Mouse (Mus musculus) layer of hippocampus, postnatal 10 days (tissue): Measurements from ENCODE around the gene Itgb5. TPM values are rescaled to one million over a fixed set of nuclear protein-coding genes. Genes with fewer than 3 reads are reported as not detected.
A peak's percentile ranks its signal among the peaks of the same experiment; 100 is the strongest.

ENCODE experiments used
- DNase-seq, 2 experiments: peaks; one replicate each; pipeline ENCODE4 v3.0.0; 2021; ENCODE audit warnings: low spot score in 2 of 2
- long read RNA-seq: library from polyadenylated mRNA; stranded (forward); transcript quantifications from one replicate; pipeline ENCODE4 v2.0.0, GENCODE M21; 2023
- total RNA-seq, 2 experiments: library from RNA; stranded (reverse); gene quantifications; 2 replicates each; pipeline ENCODE4 v1.2.3; 2021

The Itgb5 gene
- total RNA-seq: 10 to 100 TPM; 33.7 to 37.6 TPM
- long read RNA-seq, transcript Itgb5-202 (15 exons, 3,282 nt): major isoform, 14 of 24 reads
- long read RNA-seq, partial matches to known transcripts: 8 of 24 reads
- long read RNA-seq, other reads (novel, unspliced or antisense): 1 of 24 reads

GRCm38 (mm10) chr16:33829301-33829831, at the start of gene Itgb5:
Itgb5 (plus strand) TSS chr16:33829665.
- peak; percentile 56 to 63 for DNase-seq

- DNase-seq: no peak
Measured at GRCm38 (mm10) chr16:33781789-33782728, 47.4 kb upstream of the Itgb5 start.

DNA sequence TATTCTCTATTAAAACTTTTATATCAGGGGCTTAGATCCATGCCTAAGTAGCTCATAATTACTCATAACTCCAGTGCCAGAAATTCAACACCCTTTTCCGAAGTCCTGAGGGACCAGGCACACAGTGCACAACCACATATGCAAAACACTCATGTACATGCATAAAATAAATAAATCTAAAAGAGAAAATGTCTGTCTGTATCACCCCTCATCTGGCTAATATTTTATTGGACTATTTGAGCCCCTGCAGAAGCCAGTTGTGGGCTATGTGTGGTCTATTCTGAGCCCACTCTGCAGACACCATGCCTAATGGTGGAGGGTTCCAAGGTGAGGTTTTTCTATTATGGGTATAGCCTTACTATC, 46.8 kb upstream of the Itgb5 start:
- DNase-seq: no peak

GRCm38 (mm10) chr16:33784547-33784946, 44.9 kb upstream of the Itgb5 start:
- DNase-seq: no peak

DNA sequence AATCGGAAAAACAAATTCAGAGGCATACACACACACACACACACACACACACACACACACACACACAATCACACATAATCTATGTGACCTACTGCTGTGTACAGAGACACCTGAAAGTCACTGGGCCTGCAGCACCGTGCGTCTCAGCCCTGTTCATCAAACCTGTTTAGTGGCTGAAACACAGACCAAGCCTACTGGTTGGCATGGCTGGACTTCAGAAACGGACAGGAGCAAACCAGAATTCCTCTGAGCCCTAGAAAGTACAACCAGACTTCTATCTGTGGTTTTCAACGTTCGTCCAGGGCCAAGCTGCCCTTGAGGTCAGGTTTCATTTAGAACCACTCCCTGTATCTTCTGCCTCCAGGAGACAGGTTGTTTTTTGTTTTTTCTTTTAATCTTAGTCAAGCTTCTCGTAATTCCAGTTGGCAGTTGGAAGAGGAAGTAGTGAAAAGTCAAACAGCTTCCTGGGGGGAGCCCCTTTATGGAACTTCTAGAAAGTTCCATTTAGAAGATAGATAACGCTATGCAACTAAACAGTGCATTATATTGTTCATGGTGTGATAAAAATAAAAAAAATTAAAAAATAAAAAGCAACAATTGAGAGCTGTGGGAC, 44.3 kb upstream of the Itgb5 start:
- DNase-seq: no peak

DNA sequence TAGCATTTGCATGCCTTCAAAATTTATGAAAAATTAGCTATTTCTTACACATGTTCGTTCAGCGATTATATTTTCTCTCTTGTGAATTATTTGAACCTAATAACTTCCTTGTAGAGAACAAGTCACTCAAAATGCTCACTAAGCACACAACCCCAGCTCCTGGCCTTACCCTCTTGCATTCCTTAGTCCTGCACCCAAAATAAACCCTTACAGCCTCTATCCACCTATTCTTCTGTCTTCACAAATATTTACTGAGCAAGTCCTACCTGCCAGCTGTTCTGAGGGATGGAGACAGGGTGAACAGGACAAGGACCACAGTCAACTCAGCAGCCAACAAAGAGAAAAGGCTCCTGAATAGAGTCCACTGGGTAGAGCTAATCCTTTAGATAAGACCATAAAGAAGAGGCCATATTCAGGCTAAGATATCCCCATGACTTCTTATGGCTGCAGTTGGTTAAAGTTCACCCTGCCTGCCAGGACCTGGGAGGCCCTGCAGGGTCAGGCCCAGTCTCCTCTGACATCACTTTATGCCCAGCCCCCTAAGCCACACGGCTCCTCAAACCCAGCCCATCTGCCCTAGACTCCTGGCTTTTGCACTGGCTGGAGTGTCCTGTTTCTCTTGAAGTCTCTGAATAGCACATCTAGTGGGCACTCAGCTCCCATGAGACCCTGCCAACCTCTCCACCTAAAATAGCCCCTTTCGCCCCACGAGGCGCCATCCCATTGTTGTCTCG, 42.6 kb upstream of the Itgb5 start:
- no peak for DNase-seq

- no peak for DNase-seq
Measured at GRCm38 (mm10) chr16:33793846-33794791, 35.3 kb upstream of the Itgb5 start, which contains the start of gene Muc13. Muc13 (plus strand) TSS chr16:33794037.

- no peak for DNase-seq
Measured at GRCm38 (mm10) chr16:33795106-33795505, 34.4 kb upstream of the Itgb5 start.

- no peak for DNase-seq
Measured at GRCm38 (mm10) chr16:33795887-33796286, 33.6 kb upstream of the Itgb5 start.

DNA sequence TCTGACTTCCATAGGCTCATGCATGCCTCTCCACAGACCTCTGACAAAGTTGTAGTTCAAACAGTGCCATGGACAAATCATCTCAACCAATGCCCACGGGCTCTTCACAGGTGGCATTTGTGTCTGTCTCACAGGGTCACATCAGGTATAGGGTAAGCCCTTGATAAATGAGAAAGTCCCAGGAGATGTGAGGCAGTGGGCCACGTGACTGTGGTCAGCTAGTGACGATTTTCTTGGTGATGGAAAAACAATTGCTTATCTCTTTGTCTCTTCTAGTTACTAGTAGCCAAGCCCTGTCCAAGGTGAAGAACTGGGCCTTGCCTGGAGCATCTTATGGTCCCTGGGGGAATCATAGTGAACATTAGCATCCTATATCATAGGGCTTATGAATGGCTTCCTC, 32.7 kb upstream of the Itgb5 start:
- DNase-seq: no peak

DNA sequence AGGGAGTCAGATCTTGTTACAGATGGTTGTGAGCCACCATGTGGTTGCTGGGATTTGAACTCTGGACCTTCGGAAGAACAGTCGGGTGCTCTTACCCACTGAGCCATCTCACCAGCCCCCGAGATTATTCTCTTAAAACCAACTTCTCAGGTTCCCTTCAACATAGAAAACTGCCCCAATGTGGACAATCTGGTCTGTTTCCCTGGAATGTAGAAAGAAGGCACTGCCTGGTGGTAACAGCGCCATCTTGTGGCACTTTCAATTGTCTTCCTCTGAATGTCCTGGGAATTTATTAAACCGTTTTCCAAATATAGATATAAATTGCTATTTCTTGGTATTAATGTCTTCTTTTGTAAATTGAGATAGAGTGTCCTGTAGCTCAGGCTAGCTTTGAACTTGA, 31.6 kb upstream of the Itgb5 start:
- DNase-seq: peak; percentile 60 to 72

- DNase-seq: no peak
Measured at GRCm38 (mm10) chr16:33810002-33810401, 19.5 kb upstream of the Itgb5 start.

GRCm38 (mm10) chr16:33818413-33819165, 10.9 kb upstream of the Itgb5 start:
- no peak for DNase-seq

- peak; percentile 94 to 95 for DNase-seq
Measured at GRCm38 (mm10) chr16:33820269-33821178, 8.9 kb upstream of the Itgb5 start.

DNA sequence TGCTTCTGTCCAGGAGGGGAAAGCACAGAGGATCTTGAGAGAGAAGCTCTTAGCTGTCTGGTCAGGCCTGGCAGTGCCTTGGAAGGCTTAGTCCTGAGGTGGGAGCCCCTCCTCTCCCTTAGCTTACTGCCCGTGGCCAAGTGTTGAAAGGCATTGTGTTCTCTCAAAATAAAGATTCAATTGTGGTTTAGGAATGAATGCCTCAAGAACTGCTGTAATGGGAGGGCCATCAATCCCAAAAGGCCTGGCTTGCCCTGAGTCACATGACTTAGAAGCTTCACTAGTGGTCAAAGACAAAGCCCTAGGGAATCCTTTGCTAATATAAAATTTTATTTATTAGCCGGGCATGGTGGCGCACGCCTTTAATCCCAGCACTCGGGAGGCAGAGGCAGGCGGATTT, 4.9 kb upstream of the Itgb5 start:
- no peak for DNase-seq

DNA sequence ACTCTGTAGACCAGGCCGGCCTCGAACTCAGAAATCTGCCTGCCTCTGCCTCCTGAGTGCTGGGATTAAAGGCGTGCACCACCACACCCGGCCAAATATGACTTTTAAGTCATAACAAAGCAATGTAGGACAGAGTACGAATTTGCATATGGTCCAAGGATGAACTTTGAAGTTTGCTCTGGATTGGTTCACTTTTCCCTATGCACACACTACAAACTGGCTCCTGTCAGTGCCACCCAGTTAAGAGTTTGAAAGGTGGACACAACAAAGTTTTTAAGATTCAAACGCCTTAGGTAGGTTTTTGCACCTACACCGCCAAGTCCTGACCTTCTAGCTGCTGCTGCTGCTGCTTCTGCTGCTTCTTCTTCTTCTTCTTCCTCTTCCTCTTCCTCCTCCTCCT, 969 bp upstream of the Itgb5 start:
- DNase-seq: no peak

DNA sequence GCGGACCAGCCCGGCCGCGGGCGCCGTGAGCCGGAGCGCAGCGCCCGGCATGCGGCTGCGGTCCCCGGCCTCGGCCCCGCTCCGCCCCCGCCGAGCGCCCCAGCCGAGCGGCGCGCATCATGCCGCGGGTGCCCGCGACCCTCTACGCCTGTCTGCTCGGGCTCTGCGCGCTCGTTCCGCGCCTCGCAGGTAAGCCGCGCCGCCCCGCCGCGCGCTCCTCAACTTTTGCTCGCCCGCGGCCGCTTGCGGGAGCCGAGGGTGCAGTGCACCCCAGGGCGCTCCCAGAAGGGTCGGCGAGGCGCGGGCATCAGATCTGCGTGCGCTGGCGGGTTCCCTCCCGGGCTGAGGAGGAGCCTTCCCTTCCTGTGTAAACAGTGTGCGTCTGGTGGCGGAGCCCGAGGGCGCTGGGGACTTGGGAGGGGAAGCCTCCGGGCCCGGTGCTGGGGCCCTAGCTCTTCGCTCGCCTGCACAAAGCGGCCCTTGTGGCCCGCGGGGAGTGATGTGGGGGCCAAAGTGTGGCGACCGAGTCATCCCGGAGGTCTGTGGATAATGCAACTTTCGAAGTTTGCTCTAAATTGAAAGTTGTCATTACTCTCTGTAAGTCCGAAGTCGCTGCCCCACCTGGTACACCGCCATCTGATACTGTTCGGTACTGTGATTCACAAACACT, 512 bp downstream of the Itgb5 start:
- DNase-seq: peak; percentile 32 to 54
